Mouse (Mus musculus): ENCODE data around the gene D3Ertd254e. TPM values are rescaled to one million over a fixed set of nuclear protein-coding genes. Genes with fewer than 3 reads are reported as not detected.

D3Ertd254e gene
- polyA plus RNA-seq, 1 experiment from 2014 or later = 9.7 TPM

GRCm38 (mm10) chr3:36181519-36181918 is 30.7 kb downstream of the D3Ertd254e start:
- Histone ChIP-seq H3K9me3 (replicated peaks) (no peaks in the 10 kb centered on the region), H3K27me3 (ENCODE audit: low read depth, poor library complexity, severe bottlenecking) (no peaks in the 10 kb centered on the region), H3K4me3 (no peak overlapping the region), H3K4me1 (no peaks in the 10 kb centered on the region), H3K36me3 (no peaks in the 10 kb centered on the region), H3K27ac (no peak overlapping the region)
- 10% methylated on average over 4 of the region's 4 CpGs for WGBS
- peak; percentile 58 for DNase-seq (ENCODE audit: low spot score)

GRCm38 (mm10) chr3:36186510-36186909 is 35.7 kb downstream of the D3Ertd254e start:
- no peak for DNase-seq (ENCODE audit: low spot score)
- WGBS = 86% methylated on average over 4 of the region's 4 CpGs
- Histone ChIP-seq H3K4me3 (no peak overlapping the region), H3K27ac (no peak overlapping the region), H3K4me1 (no peaks in the 10 kb centered on the region), H3K9me3 (replicated peaks) (no peaks in the 10 kb centered on the region), H3K27me3 (ENCODE audit: low read depth, poor library complexity, severe bottlenecking) (no peaks in the 10 kb centered on the region), H3K36me3 (no peaks in the 10 kb centered on the region)

GRCm38 (mm10) chr3:36189243-36189642 is 38.4 kb downstream of the D3Ertd254e start:
- DNase-seq (ENCODE audit: low spot score) = no peak
- no peak overlapping the region for H3K4me3 ChIP-seq
- no peak overlapping the region for H3K27ac ChIP-seq
- H3K27me3 ChIP-seq (ENCODE audit: low read depth, poor library complexity, severe bottlenecking) = no peaks in the 10 kb centered on the region
- H3K9me3 ChIP-seq (replicated peaks) = no peaks in the 10 kb centered on the region
- H3K36me3 ChIP-seq = no peaks in the 10 kb centered on the region
- WGBS = 92% methylated on average over 8 of the region's 8 CpGs
- H3K4me1 ChIP-seq = no peaks in the 10 kb centered on the region

- WGBS = 85% methylated on average over 5 of the region's 5 CpGs
- Histone ChIP-seq H3K4me3 (no peak overlapping the region), H3K9me3 (replicated peaks) (no peaks in the 10 kb centered on the region), H3K36me3 (no peaks in the 10 kb centered on the region), H3K27ac (no peak overlapping the region), H3K27me3 (ENCODE audit: low read depth, poor library complexity, severe bottlenecking) (no peaks in the 10 kb centered on the region), H3K4me1 (no peaks in the 10 kb centered on the region)
- no peak for DNase-seq (ENCODE audit: low spot score)
Measured at GRCm38 (mm10) chr3:36201098-36201497, 50.3 kb downstream of the D3Ertd254e start.

- DNase-seq (ENCODE audit: low spot score) = no peak
- Histone ChIP-seq H3K36me3 (no peaks in the 10 kb centered on the region), H3K4me3 (no peak overlapping the region), H3K4me1 (no peaks in the 10 kb centered on the region), H3K27ac (no peak overlapping the region), H3K27me3 (ENCODE audit: low read depth, poor library complexity, severe bottlenecking) (no peaks in the 10 kb centered on the region), H3K9me3 (replicated peaks) (no peaks in the 10 kb centered on the region)
- WGBS = 86% methylated on average over 7 of the region's 7 CpGs
Measured at GRCm38 (mm10) chr3:36202932-36203331, 52.1 kb downstream of the D3Ertd254e start.

- Histone ChIP-seq H3K27ac (no peak overlapping the region), H3K36me3 (no peaks in the 10 kb centered on the region), H3K27me3 (ENCODE audit: low read depth, poor library complexity, severe bottlenecking) (no peaks in the 10 kb centered on the region), H3K9me3 (replicated peaks) (no peaks in the 10 kb centered on the region), H3K4me1 (no peaks in the 10 kb centered on the region), H3K4me3 (no peak overlapping the region)
- 81% methylated on average over 19 of the region's 19 CpGs for WGBS
- DNase-seq (ENCODE audit: low spot score) = no peak
Measured at GRCm38 (mm10) chr3:36207520-36208264, 56.9 kb downstream of the D3Ertd254e start.

- no peak overlapping the region for H3K27ac ChIP-seq
- WGBS = 77% methylated on average over 11 of the region's 11 CpGs
Measured at GRCm38 (mm10) chr3:36209776-36210555, 59.1 kb downstream of the D3Ertd254e start.

GRCm38 (mm10) chr3:36210939-36211338 is 60.1 kb downstream of the D3Ertd254e start:
- H3K27ac ChIP-seq = no peak overlapping the region
- no peak overlapping the region for H3K4me3 ChIP-seq
- no peaks in the 10 kb centered on the region for H3K36me3 ChIP-seq
- WGBS = 84% methylated on average over 2 of the region's 2 CpGs
- H3K9me3 ChIP-seq (replicated peaks) = no peaks in the 10 kb centered on the region
- no peaks in the 10 kb centered on the region for H3K27me3 ChIP-seq (ENCODE audit: low read depth, poor library complexity, severe bottlenecking)
- H3K4me1 ChIP-seq = no peaks in the 10 kb centered on the region
- no peak for DNase-seq (ENCODE audit: low spot score)

More at GRCm38 (mm10) chr3:36209776-36210555, 59.1 kb downstream of the D3Ertd254e start:
- no peaks in the 10 kb centered on the region for H3K27me3 ChIP-seq (ENCODE audit: low read depth, poor library complexity, severe bottlenecking)
- no peak overlapping the region for H3K4me3 ChIP-seq
- no peak for DNase-seq (ENCODE audit: low spot score)
- no peaks in the 10 kb centered on the region for H3K9me3 ChIP-seq (replicated peaks)
- no peaks in the 10 kb centered on the region for H3K4me1 ChIP-seq
- H3K36me3 ChIP-seq = no peaks in the 10 kb centered on the region

- Histone ChIP-seq H3K4me1 (no peaks in the 10 kb centered on the region), H3K27me3 (ENCODE audit: low read depth, poor library complexity, severe bottlenecking) (no peaks in the 10 kb centered on the region), H3K9me3 (replicated peaks) (no peaks in the 10 kb centered on the region), H3K4me3 (no peak overlapping the region), H3K27ac (no peak overlapping the region), H3K36me3 (no peaks in the 10 kb centered on the region)
- WGBS = 89% methylated on average over 4 of the region's 4 CpGs
- no peak for DNase-seq (ENCODE audit: low spot score)
Measured at GRCm38 (mm10) chr3:36212758-36213157, 61.9 kb downstream of the D3Ertd254e start.

Other genes starting within 250 kb of the D3Ertd254e start
- gene Dcun1d1, start 213.6 kb upstream of the D3Ertd254e start, polyA plus RNA-seq (2016; fragmentation: Nextera tagmentation; extraction: Ambion mirVana) = 97.4 and 109 TPM in 2 replicates
- 40.7 and 42.4 TPM in 2 replicates for gene Mccc1, start 150.3 kb upstream of the D3Ertd254e start, polyA plus RNA-seq (2016; fragmentation: Nextera tagmentation; extraction: Ambion mirVana)
- gene Ccdc144b, start 97.5 kb upstream of the D3Ertd254e start, polyA plus RNA-seq (2016; fragmentation: Nextera tagmentation; extraction: Ambion mirVana) = not detected in 2 replicates
- 85.4 and 95.5 TPM in 2 replicates for gene Acad9, start 85.0 kb upstream of the D3Ertd254e start, polyA plus RNA-seq (2016; fragmentation: Nextera tagmentation; extraction: Ambion mirVana)
- 0.14 and 0.25 TPM in 2 replicates for gene Qrfpr, start 71.3 kb downstream of the D3Ertd254e start, polyA plus RNA-seq (2016; fragmentation: Nextera tagmentation; extraction: Ambion mirVana)